Mouse (Mus musculus): ENCODE measurements around the gene Agbl4. TPM values are rescaled to one million over a fixed set of nuclear protein-coding genes. Genes with fewer than 3 reads are reported as not detected.

The Agbl4 gene
- 1.2 and 1.9 TPM in 2 replicates for total RNA-seq (2021)
- long read RNA-seq, result 0 reads

DNA sequence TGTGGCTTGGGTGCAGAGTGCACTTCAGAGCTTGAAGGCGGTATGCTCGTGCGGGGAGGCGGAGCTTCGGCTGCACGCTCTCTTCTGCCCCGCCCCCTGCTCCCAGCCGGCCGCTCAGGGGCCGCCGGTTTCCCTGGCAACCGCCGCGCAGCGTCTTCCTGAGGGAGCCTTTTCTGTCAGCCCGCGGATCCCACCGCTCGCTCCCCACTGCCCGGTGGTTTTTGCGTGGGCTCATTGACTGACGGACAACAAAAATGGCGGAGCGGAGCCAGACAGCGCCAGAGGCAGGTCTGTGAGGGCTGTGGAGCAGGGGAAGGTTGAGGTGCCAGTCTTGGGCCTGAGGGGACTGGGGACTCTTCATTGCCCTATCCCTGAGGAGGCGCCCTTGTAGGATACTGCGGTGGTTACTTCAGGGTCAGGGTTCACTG lies at the start of gene Agbl4:
Gene Agbl4 (plus strand): TSS at position 44 of the 428 bp plus-strand sequence.
- peak; percentile 68 for DNase-seq

DNA sequence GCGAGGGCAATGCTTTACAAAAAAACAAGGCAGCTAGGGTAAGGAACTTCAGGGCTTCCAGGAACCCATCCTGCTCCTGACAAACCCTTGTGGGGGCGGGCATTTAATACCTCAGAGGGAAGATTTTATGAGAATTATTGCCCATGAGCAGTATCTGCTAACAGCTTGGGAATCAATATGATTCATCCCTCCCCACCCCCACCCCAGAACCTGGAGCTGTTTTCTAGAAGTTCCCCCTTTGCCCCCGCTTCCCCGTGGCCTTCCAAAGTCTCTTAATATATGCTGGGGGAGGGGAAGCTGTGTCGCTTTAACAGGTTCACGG lies 46.6 kb upstream of the Agbl4 start:
- no peak for DNase-seq

DNA sequence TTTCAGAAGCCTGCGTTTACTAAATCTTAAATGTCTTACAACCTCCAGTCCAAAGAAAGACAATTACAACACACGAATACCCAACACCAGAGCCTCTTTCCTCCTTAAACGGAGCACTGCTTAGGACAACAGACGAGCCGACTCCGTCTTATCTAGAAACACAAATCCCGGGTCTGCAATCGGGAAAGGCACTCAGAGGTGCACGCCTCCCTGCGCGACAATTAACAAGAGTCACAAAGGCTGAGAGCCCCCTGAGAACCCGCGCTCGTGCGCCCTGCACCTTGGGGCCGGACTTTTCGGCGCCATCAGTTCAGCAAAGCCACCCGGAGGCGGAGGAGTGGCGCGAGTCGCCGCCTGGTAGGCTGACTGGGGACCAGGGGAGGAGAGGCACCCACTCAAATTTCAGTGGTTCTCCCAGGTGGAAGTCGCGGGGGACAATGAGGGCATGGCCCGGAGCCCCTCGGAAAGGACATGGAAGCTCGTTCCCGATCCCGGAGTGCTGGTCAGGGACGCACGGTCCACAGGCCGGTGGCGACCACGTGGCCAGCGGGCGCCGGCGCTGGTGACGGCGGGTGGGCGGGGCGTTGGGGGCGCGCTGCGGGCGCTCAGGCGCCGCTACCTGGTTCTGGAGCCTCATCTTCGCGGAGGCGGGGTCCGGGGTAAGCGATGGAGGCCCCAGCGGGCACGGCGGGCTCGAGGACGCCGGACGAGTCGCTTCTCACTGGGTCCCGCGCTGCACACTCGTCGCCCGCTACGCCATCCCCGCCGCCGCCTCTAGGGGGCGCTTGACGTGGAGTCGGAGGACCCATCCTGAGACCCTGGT lies 46.1 kb upstream of the Agbl4 start, which contains the start of gene Elavl4:
Gene Elavl4 (minus strand): TSS at position 732 of the 823 bp plus-strand sequence.
- peak; percentile 56 for DNase-seq

DNA sequence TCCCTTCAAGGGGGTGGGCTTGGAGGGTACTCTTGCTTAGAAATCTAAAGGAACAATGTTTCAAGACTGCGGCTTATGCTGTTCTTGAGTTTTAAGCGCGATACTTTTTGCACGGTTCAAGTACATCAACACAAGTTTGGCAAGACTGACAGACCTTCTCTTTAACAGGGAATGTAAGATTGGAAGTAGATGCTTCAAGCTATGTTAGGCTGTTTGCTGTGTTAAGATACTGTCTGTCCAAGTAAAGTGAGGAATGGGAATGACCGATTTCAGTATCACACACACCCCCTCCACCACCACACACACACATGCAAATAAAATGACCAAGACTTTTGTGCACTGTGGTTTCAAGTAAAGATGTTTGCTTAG lies 45.5 kb upstream of the Agbl4 start:
- DNase-seq, result no peak

DNA sequence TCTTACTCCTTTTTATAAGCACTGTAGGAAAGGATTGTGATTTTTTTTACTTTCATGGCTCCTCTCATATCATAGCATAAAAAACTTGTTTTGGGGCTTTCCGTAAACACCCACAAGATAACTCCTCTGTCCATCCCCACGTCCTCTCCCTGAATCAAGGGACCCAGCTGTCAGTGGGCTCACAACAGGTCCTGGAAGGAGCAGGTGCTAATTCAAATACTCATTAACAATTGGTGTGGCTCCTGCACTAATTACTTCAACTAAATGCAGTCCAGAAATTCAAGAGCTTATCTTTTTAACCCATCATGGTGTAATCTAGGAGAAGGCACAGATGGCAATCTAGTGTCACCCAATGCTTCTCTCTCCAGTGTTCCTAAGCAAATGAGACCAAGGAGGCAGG lies 36.9 kb upstream of the Agbl4 start:
- DNase-seq, result no peak

DNA sequence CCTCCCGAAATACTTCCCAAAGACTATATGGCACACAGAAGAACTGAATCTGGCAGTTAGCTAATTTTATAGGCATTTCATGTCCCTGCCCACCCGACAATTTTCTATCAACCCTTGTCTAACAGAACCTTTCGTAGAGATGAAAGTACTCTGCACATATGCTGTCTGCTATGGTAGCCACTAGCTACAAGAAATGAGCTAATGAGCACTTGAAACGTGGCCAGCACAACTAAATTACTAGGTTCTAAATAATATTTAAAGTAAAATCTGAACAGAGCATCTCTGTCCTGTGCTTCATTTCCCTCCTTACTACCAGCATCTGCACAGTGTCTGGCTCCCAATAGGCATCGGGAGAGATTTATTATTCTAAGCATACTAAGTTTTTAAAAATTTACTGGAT lies 1.2 kb upstream of the Agbl4 start:
- no peak for DNase-seq

GRCm38 (mm10) chr4:110420306-110420705 lies 22.8 kb downstream of the Agbl4 start:
- DNase-seq, result no peak

DNA sequence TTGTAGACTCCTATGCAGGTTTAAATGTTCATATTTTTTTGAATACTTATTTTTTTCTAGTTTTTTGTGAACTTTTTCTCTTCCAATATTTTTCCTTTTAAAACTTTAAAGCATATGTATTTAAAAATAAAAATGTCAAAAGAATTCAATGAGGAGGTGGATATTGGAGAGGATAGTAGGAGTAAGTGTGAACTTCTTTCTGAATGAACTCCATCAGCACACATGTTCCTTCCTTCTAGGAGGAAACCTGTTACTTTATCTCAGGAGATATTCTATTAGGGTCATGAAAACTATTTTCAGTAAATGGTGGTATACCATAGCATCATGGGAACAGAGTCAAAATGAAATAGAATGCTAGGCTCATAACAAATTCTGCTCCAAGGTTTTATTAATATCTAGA lies 30.2 kb downstream of the Agbl4 start:
- no peak for DNase-seq

GRCm38 (mm10) chr4:110494371-110494770 lies 96.9 kb downstream of the Agbl4 start:
- peak; percentile 9 for DNase-seq

- no peak for DNase-seq
Measured at GRCm38 (mm10) chr4:110529804-110530203, 132.3 kb downstream of the Agbl4 start.

DNA sequence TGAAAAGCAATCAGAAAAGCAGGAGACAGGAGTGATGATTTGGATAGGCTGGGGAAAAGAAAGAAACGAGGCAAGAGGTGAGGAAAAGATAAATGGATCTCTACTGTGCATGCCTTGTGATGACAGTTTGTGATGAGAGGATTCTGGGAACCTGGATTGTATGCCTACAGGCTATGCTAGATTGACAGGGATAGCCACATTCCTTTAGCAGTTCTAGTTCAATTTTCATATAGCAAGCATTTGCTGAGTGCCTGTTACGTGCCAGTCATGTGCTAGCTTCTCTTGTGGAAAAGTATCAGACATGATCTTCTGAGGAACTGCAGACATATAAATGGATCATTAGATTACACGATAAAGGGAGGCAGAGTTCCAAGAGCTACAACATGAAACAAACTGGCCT lies 151.8 kb downstream of the Agbl4 start:
- DNase-seq, result no peak

DNA sequence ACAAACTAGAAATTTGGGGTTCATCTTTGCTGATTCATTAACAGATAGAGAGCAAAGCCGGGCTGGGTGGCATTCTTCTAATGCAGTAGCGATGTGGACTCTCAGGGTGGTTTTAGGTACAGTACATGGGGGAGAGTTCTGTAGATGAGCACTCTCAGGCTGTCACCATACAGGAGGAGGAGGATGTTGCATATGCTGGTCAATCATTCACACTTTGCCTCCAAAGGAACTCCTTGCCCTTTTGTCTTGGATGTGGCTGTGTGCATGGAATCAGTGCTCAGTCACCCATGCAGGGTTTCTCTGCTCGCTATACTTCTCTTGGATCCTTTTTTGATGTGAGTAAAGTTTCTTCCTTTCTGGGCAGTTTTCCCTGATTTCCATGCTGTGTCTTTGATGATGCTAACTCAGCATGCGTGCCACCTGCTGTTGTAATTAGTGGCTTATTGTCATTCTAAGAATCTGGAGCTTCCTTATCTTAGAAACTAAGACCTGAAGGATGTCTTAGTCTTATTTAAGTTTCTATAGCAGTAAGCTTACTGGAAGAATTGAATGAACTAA lies 200.3 kb downstream of the Agbl4 start:
- DNase-seq, result no peak

DNA sequence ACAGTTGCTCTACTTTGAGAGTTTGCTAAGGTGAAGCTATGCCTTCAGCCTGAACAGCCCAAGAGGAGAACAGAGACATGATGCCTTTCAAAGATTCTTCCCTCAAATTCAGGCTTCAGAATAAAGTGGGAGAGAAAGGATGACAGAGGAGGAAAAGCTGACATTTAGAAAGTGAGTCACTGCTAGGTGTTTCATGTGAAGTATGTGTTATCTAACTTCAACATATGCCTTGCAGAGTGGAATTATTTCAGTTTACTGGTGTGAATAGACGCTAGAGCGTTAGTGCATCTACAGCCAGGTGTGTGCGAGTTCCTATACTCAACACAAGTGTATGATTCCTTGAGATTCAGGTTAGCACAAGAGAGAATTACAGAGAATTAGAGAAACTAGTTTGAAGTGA lies 244.0 kb downstream of the Agbl4 start:
- DNase-seq, result no peak

DNA sequence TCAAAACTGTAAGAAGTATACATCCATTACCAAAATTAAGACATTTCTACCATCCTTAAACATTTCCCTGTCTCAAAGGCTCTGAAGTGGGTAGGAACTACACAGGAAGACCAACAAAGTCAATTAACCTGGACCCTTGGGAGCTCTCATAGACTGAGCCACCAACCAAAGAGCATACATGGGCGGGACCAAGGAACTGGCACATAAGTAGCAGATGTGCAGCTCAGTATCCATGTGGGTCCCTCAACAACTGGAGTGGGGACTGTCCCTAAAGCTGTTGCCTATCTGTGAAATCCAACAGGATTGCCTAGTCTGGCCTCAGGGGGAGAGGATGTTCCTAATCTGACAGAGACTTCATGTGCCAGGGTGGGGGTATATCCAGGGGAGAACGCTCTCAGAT lies 265.5 kb downstream of the Agbl4 start:
- no peak for DNase-seq

DNA sequence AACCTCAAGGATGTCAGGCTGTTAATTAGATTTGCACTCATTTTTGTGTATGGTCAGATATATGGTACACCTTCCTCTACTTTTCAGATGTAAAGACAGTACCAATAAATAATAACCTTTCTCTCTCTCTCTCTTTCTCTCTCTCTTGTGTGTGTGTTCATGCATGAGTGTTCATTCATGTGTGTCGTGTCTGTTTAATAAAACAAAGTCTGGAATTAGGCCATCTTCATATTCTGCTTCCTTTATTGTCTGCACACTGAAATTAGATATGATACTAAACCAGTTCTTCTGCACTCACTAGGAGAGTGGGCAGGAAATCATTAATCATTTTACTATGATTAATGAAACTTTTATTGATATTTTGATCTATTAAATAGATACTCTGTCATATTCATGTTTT lies 276.7 kb downstream of the Agbl4 start:
- no peak for DNase-seq

DNA sequence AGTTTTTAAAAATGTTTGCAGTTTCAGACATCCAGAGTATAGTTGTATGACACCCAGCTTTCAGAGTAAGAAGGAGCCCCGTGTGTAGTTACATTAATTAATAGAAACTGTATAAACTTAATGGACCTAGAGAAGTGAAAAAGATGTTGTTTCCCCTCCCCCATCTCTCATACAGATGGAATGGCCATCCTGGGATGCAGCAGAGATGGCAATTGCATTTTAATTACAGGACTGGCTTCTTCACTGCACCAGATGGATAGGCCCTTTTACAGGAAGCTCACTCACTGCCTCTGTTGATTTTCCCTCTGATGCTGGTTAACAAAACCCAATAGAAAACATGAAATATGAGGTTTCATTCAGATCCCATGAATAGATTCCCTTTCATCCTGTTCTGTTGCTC lies 337.7 kb downstream of the Agbl4 start:
- DNase-seq, result no peak

GRCm38 (mm10) chr4:110757941-110758340 lies 360.5 kb downstream of the Agbl4 start:
- DNase-seq, result no peak

DNA sequence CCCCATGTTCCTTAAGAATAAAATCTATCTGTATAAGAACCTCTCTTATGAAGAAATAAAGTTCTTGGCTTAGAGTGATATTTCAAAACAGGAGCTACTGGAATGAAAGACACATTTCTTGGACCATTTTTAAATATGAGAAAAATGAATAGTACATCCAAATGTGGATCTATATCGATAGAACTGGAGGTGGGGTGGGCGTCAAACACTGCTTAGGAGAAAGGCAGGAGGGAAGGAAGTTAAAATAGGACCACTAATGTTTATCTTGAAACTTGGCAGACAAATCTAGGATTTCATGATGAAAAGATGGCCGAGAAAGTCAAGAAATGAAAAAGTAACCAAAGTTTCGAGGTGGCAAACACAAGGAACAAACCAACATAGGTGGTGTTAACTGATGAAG lies 391.1 kb downstream of the Agbl4 start:
- DNase-seq, result no peak

- DNase-seq, result no peak
Measured at GRCm38 (mm10) chr4:110799902-110800301, 402.4 kb downstream of the Agbl4 start.

GRCm38 (mm10) chr4:110810947-110811346 lies 413.5 kb downstream of the Agbl4 start:
- no peak for DNase-seq

- no peak for DNase-seq
Measured at GRCm38 (mm10) chr4:110832776-110833175, 435.3 kb downstream of the Agbl4 start.

GRCm38 (mm10) chr4:110879719-110880443 lies 482.4 kb downstream of the Agbl4 start:
- no peak for DNase-seq

DNA sequence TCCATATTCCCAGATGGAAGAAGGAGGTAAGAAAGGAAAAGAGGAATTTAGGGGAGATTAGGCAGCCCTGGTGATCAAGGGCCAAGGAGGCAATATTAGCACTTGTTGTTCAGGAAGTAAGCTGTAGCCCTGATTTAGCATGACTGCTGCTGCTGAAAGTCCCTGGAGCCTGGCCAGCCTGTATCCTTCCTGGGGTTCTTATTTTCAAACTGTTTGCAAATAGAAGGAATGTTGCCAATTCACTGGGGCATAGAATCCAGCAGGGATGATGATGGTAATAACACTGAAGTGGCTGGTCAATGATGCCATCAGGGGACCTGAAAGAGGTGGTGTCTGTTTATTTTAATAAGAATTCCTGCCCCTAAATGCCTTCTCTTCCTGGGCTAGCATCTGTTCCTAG lies 518.6 kb downstream of the Agbl4 start:
- DNase-seq, result no peak

DNA sequence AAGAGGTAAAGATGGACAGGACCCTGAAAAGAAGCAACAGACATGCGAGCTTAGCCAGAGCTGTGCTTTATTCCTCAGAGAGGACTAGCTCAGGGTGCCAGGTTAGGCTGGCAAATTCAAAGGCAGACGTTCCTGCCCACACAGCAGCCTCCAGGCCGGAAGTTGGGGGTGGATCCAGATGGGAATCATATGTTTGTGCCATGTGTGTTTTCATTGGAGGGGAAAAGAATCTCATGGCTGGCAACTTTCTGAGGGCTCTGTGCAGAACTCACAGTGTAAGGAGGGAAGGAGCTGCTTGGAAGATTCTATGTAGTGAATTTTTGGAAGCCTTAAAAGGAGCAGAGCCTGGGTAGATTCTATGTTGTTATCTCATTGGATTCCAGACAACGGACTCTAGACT lies 519.1 kb downstream of the Agbl4 start:
- no peak for DNase-seq
